Mouse (Mus musculus): ENCODE measurements around the gene Gm11564.
"Not testable (repeated sequence)": the region's sequence is repeated elsewhere in the genome, so short reads cannot be mapped to it uniquely, and the experiment has no call there.

DNA sequence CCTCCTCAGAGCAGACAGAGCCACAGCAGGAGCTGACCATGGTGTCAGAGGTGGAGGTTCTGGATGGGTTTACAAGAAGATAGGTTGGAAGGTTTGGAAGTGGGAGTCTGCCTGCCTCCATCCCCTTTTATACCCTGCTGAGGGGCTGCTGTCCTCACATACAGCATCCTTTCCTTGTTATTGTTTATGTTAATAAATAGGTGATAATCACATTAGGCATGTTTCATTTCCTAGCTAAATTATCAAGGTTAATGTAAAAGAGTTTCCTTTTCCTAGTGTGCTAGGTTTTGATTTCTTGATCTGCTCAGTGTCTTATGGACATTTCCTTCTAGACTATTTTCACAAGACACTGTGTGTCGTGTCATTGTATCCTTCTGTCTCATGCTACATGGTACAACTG is 16.6 kb downstream of the Gm11564 start, which contains the start of gene Gm11569:
- not testable (repeated sequence) for TF ChIP-seq POLR2A (IDR thresholded peaks at IDR 0.05; ENCODE audit: borderline replicate concordance, extremely low read depth, low read depth, low read length); CTCF (IDR thresholded peaks at IDR 0.05; ENCODE audit: insufficient read depth, low read length)

Data from lung, adult 2 months (tissue).